Mouse (Mus musculus) left cerebral cortex, adult 11 months (tissue): ENCODE measurements around the gene Gpr34.

Source experiments
- DNase-seq: peaks from one replicate; pipeline ENCODE4 v3.0.0; 2022; ENCODE audit warnings: low spot score

The Gpr34 gene

DNA sequence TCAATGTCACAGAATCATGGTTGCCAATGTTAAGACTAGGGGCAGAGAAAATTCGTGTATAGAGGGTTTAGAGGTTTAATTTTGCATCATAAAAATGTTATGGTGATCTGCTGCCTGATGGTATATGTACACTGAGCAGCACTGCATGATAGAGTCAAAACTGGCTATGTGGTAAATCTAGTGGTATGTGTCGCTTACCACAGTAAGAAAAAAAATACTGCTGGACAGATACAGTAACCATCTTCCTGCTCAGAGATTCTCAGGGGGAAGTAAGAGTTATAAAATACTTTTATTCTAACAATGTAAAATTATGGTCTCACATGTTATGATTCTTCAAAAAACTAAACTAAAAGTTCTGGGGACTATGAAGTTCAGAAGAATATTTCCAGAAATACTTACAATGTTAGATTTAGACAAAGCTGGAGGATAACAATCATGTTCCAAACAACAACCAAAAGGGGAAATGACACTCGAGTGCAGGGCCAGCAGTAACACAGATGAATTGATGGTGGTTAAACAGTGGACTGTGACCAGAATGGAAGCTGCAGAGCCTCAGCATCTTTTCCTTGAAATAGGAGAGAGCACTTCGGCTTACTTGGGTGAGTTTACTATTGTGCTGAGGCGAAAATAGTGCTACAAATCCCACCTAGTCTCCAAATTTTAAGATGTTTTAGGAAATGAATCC, at the start of gene Gpr34:
Gene Gpr34, plus strand, starts transcription at position 491 of the 685 bp plus-strand sequence.
- DNase-seq, result no peak

DNA sequence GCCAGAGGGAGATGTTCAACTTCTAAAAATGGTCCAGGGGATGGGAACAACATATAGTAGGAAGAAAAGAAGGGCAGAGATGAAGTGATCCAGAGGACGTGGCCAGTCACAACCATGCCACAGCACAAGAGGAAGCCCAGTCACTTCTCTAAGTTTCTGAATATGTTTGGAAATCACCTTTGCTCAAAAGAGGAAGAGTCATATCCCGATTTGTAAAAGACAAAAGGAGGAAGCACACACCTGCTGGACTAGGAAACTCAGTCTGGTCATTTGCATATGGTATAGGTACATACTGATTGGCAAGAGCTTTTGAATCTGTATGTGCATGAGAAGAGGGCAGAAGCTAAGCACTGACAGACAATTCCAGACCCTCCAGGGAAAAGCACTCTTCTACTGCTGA, 32.5 kb upstream of the Gpr34 start:
- no peak for DNase-seq

DNA sequence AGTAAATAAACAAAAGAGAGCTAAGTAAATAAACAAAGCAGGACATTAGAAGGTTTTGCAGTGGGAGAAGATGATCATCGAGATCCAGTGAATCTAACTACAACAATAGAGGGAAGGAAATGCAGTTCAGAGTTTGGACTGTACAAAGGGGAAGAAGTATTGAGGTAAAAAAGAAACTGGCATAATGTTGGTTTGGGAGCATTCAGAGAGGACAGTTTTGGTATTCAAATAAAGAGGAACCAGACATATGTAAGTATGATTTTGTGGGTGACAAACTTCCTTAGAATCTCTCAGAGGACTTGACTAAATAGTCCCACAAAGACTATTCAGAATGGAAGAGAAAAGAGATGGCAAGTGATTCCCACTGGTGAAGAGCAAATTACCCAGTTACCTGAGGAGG, 31.9 kb upstream of the Gpr34 start:
- no peak for DNase-seq

DNA sequence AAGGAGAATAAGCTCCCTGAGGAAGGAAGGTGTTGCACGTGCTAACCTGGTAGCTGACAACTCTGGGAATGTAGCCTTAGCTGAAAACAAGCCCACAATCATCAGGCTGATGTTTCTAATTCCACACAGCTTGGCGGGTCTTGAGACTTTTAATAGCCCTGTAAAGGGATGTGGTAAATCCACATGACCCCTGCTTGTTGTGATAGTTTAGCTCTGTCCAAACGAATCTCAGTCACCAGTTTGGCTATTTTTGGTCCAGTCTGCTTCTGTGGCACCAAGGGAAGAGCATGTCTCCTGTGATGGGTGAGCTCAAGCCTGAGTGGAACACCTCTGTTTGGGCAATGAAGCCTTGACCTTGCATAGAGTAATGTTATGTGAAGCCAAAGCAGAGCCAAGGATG, 25.1 kb upstream of the Gpr34 start:
- DNase-seq, result no peak

DNA sequence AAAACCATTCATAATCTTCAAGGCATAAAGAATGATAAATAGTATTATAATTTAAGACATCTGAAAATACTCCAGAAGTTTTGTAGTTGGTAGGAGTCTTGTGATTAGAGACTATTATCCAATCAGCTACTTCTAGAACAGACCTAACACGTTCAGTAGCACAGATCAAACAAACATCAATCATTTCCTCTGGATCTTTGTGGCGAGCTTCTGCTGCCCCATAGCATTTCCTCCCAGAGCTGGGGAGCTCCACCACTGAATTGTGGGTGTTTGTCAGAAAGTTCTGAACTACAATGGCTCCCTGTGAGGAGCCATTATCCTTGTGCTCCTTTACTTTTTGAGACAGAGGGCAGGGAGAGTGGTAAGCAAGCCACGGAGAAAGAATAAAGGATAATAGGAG, 24.1 kb upstream of the Gpr34 start:
- no peak for DNase-seq

DNA sequence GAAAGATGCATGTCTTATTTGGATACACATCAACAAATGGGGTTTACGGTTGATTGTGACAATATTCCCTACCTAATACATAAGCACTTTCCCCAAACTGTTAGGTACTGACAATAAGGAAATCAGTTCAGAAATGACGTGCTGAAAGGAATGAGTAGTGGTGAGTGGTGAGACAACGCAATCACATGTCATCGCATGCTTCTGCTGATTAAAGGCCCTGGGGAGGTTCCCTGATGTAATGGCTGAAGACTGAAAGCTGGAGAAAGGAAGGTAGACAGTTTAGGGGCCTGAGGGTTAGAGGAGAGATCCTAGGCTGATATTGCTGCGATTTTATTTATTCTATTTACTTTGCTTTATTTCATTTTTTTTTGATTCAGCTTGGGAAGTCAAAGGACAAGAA, 20.8 kb upstream of the Gpr34 start:
- DNase-seq, result no peak

DNA sequence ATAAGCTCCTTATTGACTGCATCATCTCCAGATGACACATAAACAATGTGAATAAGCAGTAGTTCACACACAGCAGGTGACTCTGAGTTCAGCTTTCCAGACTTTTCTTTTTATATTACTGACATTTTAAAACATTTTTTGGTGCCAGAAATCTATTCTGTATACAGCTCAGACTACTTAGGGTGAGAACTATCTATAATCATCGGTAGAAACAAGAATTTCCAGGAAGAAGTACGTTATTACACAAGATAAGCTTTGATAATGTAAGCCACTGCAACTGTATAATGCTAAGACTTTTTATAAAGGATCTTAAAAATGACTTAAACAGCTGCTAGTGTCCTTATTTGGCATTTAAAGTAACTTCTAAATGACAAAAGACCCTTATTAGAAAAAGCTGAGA, 19.8 kb upstream of the Gpr34 start:
- no peak for DNase-seq

DNA sequence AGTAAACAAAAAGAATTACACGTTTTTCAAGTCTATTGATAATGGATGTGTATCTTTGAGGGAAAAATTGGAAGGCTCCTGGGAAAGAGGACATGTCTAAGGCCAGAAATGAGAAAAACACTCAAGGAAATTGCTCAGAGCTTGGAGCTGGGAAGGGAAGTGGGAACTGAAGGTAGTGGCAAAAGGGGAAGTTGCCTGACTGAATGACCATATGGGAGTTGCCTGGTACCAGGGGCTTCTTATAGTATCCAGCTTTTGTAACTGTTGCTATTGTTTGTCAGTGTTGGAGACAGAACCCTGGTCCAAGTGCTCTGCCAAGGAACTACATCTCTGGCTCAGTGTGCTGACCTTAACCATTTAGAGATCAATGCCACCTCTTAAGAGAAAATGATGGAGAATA, 15.2 kb upstream of the Gpr34 start:
- DNase-seq, result no peak

DNA sequence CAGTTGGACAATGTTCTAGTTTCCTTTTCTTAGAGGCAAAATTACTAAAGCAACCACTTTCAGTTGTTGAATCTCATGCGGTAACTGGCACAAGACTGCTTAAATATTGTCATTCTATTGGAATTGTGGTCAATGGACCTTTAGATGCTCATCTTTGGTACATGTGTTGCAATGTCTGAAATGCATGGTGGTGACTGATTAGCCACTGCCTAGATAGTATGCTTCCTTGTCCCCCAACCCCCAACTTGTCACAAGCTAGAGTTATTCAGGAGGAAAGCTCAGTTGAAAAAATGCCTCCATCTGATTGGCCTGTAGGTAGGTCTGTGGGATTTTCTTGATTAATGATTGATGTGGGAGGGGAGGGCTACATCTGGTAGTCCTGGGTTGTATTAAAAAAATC, 14.6 kb upstream of the Gpr34 start:
- DNase-seq, result no peak

DNA sequence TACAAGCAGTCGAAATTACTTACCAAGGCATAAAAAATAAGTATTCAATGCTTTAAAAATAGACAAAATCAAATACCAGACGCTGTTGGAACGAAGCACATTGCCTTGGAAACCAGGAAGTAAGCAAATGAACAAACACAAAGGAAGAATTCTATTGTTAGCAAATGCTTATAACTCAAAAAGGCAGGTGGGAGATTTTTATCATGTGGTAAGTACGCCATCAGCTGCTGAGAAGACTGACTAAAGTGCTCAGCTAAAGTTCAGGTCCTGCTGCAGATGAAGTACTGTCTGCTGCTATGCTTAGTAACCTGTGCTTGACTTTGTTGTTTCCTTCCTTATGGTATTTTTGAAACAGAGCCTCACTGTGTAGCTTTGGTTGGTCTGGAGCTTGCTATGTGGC, 13.4 kb upstream of the Gpr34 start:
- DNase-seq, result no peak

DNA sequence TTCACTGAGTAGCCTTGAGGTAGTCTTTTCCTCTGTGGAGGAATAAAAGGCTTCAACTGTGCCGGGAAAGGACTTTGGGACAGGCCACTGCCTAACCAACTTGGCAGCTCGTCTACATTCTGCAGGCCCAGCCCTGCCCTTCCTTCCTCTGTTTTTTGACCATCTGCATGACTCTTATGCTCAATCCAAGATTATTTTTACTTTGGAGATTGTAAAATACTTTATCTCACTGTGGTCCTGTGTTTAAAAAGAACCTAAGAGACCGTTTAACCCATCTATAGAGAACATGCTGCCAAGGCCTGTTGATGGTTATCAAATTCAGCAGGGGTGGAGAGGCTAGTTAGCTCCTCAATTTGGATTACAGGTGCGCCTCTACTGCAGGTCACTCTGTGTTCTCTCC, 10.4 kb upstream of the Gpr34 start:
- no peak for DNase-seq

DNA sequence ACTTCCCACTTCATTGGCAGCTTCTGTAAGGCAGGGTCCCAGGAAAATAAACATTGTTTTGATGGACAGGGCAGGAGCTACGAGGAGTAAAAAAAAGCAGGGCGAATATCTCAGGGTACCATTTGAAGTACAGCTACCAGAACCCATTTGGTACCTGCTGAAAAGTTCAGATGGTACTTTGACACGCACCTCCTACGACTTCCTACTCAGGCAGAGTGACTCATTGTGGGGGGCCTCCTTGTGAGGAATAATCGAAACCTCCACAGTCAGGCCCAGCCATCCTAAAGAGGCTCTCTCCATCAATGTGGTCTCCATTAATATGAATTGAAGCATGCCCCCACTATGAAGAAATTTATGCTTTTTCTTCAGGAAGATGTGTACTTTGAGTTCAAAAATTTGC, 9.2 kb upstream of the Gpr34 start:
- DNase-seq, result no peak

DNA sequence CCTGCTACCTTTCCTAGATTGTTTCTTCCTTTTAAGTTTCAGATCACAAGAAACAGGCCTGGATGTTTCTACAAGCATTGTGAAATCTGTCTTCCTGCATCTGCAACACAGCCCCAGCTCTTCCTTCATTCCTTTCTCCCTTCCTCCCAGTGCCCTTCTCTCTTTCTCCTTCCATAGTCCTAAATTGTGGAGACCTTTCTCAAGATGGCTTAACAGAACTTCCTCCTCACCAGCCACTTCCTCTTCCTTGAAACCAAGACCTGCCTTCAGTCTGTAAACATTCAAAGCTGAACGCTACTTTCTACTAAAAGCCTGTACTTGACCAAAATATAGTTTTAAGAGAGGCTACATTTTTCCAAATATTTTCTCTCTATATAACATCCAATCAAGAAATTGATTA, 4.5 kb downstream of the Gpr34 start:
- DNase-seq, result no peak

DNA sequence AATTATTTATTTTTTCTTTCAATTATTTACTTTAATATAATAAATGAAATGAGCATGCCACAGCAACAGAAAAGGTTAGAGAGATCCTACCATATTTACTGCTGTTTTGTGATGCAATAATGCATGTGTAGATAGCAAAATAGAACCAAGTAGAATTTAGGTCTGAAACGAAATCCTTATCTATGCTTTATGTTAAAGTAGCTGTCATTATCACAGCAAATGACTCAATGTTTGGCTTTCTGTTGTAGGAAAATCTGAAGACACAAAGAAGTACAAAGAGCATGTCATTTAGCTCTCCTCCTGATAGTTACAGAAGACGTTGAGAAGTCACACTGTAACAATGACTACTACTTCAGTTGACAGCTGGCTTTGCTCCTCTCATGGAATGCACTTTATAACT, 7.0 kb downstream of the Gpr34 start:
- DNase-seq, result no peak

DNA sequence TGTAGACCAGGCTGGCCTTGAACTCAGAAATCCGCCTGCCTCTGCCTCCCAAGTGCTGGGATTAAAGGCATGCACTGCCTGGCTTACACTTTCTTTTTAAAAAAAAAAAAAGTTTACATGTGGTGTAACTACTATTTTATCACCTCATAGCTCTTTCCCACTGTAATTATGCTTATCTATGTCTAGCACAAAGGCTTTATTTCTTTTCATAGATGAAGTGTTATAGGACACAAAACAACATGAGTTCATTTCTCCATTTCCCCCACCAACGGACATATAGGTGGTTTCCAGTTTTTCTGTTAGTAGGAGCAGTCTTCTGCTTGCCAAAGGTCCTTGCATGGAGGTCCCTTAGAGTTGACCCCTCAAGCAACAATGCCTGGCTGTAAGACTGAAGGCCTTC, 20.0 kb downstream of the Gpr34 start:
- no peak for DNase-seq

DNA sequence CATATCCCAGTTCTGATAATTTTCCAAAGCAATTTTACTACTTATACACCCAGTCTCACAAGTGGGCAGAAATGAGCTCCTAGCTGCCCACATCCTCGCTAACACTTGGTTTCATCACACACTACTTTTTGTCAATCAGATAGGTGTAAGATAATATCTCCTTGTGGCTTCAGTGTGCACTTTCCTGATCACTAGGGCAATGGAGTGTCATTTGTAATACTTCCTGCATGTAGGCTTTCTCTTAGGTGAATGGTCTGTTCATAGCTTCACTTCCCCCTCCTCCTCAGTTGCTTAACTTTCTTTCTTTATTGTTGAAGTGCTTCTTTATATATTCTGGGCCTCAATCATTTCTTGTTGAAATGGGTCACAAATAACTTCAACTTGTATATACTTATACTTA, 20.4 kb downstream of the Gpr34 start:
- DNase-seq, result no peak

DNA sequence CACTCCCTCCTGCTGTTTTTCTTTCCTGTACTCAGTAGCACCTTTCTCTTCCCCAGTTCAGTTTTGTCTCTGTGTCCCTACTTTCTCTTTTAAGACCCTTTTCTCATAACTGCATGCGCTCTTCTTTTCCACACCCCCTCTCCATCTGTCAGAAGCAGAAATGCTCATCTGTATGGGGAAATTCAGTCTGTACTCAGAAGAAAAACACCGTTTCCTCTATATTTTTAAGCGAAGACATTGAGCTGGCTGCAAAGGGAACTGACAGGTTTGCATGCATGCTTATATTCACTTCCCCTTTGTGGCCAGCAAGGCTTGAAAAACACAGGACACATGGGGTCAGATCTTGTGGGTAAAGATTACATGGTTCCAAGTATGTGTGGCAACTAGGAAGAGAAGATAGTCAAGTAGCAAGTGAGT, 23.1 kb downstream of the Gpr34 start:
- DNase-seq, result peak; percentile 24

DNA sequence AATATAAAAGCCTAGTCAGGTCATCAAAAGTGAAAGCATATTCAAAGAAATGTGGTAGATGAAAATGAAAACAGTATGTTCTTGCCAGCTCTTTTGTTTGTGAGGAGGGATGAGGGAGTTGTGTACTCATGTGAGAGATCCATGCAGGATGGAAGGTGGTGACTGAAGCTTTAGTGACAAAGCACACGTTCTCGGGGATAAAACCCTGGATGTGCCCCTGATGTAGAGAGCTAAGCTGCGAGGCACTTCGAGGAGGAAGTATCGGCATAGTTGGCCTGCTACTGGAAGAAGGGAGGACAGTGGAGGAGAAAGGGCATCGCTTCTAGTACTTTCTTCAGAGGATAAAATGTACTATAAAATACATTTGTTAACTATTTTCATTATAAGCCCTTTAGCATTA, 24.0 kb downstream of the Gpr34 start:
- no peak for DNase-seq

DNA sequence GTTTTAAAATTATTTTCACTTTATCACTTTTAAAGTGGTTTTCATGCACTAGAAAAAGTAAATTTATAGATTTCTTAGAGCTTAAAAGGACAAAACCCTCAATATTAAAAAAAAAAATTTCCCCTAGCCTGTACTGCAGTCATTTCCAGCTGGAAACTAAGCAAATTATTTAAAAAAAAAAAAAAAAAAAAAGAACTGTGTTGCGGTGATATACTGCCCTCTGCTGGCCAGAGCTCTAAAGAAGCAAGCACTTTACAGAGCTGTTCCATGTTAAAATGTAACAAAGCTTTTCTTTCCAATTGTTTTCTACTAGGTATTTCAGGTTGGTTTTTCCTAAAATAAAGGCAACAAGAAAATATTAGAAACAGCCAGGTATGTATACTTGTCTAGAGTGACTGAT, 24.8 kb downstream of the Gpr34 start:
- no peak for DNase-seq

DNA sequence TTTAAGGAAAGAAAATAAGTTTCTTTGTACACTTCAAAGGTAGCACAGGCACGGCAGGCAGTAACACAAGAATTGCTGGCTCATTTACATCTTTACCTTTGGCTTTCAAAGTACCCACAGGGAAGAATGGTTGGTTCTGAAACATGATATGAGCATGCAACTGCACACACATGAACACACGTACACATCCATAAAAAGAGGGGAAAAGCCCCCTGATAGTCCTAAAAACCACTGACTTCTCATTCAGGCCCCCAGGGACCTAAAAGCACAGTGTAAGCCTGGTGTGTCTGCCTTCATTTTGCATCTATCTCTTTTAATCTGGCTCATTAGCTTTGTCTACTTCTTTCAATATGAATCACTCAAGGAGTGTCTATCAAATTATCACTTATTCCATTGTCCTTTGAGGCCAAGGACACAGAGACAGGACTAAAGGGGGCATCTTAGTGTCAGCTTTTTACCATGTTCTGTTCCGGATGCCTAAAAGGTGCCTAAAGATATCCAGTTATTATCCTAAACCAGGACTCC, 26.8 kb downstream of the Gpr34 start:
- no peak for DNase-seq

DNA sequence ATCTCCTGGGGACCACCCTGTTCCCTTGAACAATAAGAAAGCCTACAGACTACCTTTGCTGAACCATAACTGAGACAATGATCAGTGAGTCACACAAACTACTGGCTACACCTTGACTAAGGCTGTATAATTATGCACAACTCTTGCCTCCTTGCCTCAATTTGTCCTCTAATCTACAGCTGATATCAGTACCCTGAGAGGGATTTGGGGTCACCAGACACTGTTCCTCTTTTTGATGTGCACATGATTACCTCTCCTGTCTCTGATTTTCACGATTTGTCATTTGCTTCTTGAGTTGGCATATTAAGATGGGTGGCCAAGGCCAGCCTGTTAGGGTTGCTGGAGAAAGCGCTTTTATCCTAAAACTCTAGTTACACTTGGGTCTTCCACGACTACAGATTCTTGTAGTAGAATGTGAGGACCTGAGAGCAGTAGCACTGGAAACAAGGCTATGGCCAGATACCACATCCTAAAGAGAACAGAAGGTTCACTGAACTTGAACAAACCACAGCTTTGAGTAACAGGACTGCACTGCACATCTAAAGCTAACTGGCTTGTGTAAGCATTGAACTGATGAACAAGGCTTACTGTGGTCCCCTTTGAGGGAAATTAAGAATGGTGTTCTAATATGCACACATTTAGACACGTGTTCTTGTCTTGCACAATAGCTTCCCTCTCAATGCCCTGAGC, 27.5 kb downstream of the Gpr34 start:
- no peak for DNase-seq

DNA sequence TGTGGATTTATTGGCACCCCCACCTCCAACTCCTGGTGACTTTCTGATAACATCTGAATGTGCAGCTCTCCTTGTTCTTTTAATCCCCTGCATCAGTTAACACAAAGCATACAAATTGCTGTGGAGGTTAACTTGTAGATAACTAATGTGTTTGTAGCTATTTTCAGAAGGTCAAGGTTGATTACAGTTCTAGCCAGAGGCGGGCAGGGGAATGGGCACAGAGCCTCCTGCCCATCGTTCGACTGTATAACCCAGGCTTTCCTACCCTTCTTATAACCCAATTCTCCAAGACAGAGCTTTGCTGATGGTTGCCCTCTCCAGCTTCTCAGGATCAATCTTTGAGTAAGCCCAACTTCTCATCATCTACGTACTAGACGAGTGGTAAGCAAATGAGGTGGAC, 29.2 kb downstream of the Gpr34 start, which contains the start of gene Gpr82:
Gene Gpr82, plus strand, starts transcription at position 301 of the 400 bp plus-strand sequence.
- DNase-seq, result no peak

DNA sequence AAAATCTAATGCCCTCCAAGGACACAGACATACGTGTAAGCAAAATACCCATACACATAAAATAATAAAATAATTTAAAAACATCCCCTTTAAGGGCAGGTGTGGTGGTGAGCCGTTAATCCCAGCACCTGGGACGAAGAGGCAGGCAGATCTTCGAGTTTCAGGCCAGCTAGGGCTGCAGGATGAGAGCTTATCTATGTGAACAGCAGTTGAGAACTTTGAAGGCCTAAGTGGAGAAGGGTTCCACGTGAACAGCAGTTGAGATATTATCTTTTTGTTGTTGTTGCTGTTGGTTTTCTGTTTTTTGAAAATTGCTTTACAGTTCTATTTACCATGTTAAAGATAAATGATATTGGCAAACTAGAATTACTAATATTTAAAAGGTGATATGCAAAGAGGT, 37.0 kb downstream of the Gpr34 start:
- DNase-seq, result no peak

DNA sequence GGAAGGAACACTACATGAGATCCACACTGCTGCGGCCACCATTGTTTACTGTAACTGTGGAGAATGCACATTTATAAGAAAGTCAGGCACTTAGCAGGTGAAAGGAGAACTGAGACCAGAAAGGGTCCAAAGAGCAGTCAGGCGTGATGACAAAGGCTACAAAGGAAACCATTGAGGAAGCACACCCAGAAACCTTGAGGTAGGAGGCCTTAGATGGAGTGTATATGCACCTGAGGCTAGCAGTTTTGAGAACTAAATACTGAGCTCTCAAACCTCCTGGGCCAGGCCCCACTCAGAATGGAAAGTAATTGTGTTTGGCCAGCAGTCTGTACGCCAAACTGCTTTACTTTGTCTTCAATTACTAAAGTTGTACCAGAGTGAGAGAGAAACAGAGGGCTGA, 38.5 kb downstream of the Gpr34 start:
- no peak for DNase-seq
